Mouse (Mus musculus) ES-E14 (cell line): Measurements from ENCODE around the gene Chd3. TPM values are rescaled to one million over a fixed set of nuclear protein-coding genes. Genes with fewer than 3 reads are reported as not detected.

ENCODE experiments used
- DNase-seq: peaks from one replicate; pipeline ENCODE4 v3.0.0-alpha.2; 2013; ENCODE audit warnings: low read depth, low spot score
- H3K27ac ChIP-seq: 2 replicates; pipeline ENCODE4 v1.5.1; 2012; ENCODE audit warnings: low read depth, mild to moderate bottlenecking, low read length, moderate library complexity, mixed read lengths; ENCODE audit not compliant: poor library complexity, insufficient read depth, severe bottlenecking
- H3K36me3 ChIP-seq: 2 replicates; pipeline ENCODE4 v1.6.1; 2012; ENCODE audit warnings: mild to moderate bottlenecking, low read length, moderate library complexity, mixed read lengths; ENCODE audit not compliant: control insufficient read depth, poor library complexity, insufficient read depth, severe bottlenecking
- H3K4me1 ChIP-seq, 2 experiments: fragments of 150-350 bp in 1 of 2; sonication (generic) in 1 of 2; 2 replicates each; pipeline ENCODE4 v1.6.1; 2012; ENCODE audit warnings: low read length in 2 of 2, mild to moderate bottlenecking in 1 of 2, mixed read lengths in 1 of 2; ENCODE audit not compliant: control insufficient read depth in 2 of 2, insufficient read depth in 2 of 2, poor library complexity in 1 of 2
- H3K4me3 ChIP-seq, 2 experiments: fragments of 150-350 bp in 1 of 2; sonication (generic) in 1 of 2; 2 replicates each; pipeline ENCODE4 v1.5.1; 2012; ENCODE audit warnings: low read length in 2 of 2, low read depth in 1 of 2, mild to moderate bottlenecking in 1 of 2, mixed read lengths in 1 of 2; ENCODE audit not compliant: insufficient read depth in 1 of 2, poor library complexity in 1 of 2, severe bottlenecking in 1 of 2
- H3K9ac ChIP-seq: 2 replicates; pipeline ENCODE4 v1.6.1; 2012; ENCODE audit warnings: low read depth, mild to moderate bottlenecking, low read length, mixed read lengths; ENCODE audit not compliant: poor library complexity, insufficient read depth, severe bottlenecking
- H3K9me3 ChIP-seq: fragments of 150-350 bp; sonication (generic); 2 replicates; pipeline ENCODE4 v1.6.1; 2012; ENCODE audit warnings: low read depth, mild to moderate bottlenecking, low read length; ENCODE audit not compliant: control insufficient read depth, insufficient read depth
- CHD2 ChIP-seq: IDR thresholded peaks from 2 replicates; pipeline ENCODE4 v1.6.1; 2014; ENCODE audit warnings: mild to moderate bottlenecking, low read depth, low read length, inconsistent platforms
- HCFC1 ChIP-seq: IDR thresholded peaks from 2 replicates; pipeline ENCODE4 v1.6.1; 2012; ENCODE audit warnings: low read length, inconsistent platforms, borderline replicate concordance; ENCODE audit not compliant: insufficient read depth
- MAFK ChIP-seq: IDR thresholded peaks from 2 replicates; pipeline ENCODE4 v1.6.1; 2014; ENCODE audit warnings: mild to moderate bottlenecking, low read depth, low read length, inconsistent platforms; ENCODE audit not compliant: insufficient read depth
- ZC3H11A ChIP-seq: IDR thresholded peaks from 2 replicates; pipeline ENCODE4 v1.6.1; 2012; ENCODE audit warnings: low read depth, mild to moderate bottlenecking, inconsistent platforms, low read length, borderline replicate concordance
- ZNF384 ChIP-seq: IDR thresholded peaks from 2 replicates; pipeline ENCODE4 v1.6.1; 2012; ENCODE audit warnings: low read depth, low read length, inconsistent platforms
- in situ Hi-C, 2 experiments: fragments of 600-800 bp; cut with MboI; formaldehyde crosslinking; loops; one replicate each; pipeline ENCODE4 v1.15.1; 2025; ENCODE audit warnings: low sequenced_read_pairs in 2 of 2, inconsistent platforms in 1 of 2; ENCODE audit not compliant: unreplicated experiment in 2 of 2
- total RNA-seq: library from RNA; depleted of rRNA; stranded (reverse); fragments of 300-350 nt; gene quantifications from 2 replicates; pipeline ENCODE4 v1.2.3, GENCODE M21; 2012

Gene Chd3
- total RNA-seq, 1 experiment, result 27.0 TPM

GRCm38 (mm10) chr11:69403691-69404594, 34.7 kb upstream of the Chd3 start:
- H3K9ac ChIP-seq, result peak overlapping the region; percentile 34
- no peaks in the 10 kb centered on the region for H3K9me3 ChIP-seq
- no peak for DNase-seq
- in situ Hi-C loops, result no loop called here
- TF ChIP-seq MAFK, result no peak
- peak overlapping the region; percentile 36 to 38; a peak in 3 of 4 replicates for H3K4me3 ChIP-seq
- H3K4me1 ChIP-seq, result peaks cover 0 to 27% of the 10 kb centered on the region in 2 experiments; a peak in 2 of 4 replicates
- H3K27ac ChIP-seq, result no peak overlapping the region
- H3K36me3 ChIP-seq, result peaks cover 54% of the 10 kb centered on the region

GRCm38 (mm10) chr11:69401987-69402386, 32.8 kb upstream of the Chd3 start:
- DNase-seq, result no peak
- TF ChIP-seq CHD2, result no peak
- TF ChIP-seq ZC3H11A, result no peak
- no peak for TF ChIP-seq MAFK
- TF ChIP-seq HCFC1, result no peak
- TF ChIP-seq ZNF384, result no peak
- H3K36me3 ChIP-seq, result peaks cover 44% of the 10 kb centered on the region
- H3K9ac ChIP-seq, result 0 out of 2 replicates have a peak overlapping the region, but pooled peaks have one; percentile 59
- H3K27ac ChIP-seq, result no peak overlapping the region
- in situ Hi-C loops, result no loop called here
- no peaks in the 10 kb centered on the region for H3K9me3 ChIP-seq
- peaks cover 0 to 22% of the 10 kb centered on the region in 2 experiments; a peak in 2 of 4 replicates for H3K4me1 ChIP-seq
- H3K4me3 ChIP-seq, result no peak overlapping the region

- peak; percentile 88; the same call in 1 of the 2 replicates for TF ChIP-seq ZC3H11A
- 0 out of 2 replicates have a peak, but pooled peaks have one; percentile 60 for TF ChIP-seq ZNF384
- TF ChIP-seq HCFC1, result peak; percentile 54; the same call in 1 of the 2 replicates
- no peak for TF ChIP-seq CHD2
- TF ChIP-seq MAFK, result peak; percentile 47; the same call in 1 of the 2 replicates
- Histone ChIP-seq H3K9ac (peak overlapping the region; percentile 59; the same call in 1 of the 2 replicates), H3K4me3 (peak overlapping the region in 1 of 2 experiments; percentile 34; a peak in 2 of 4 replicates), H3K9me3 (no peaks in the 10 kb centered on the region), H3K36me3 (peaks cover 39% of the 10 kb centered on the region), H3K27ac (no peak overlapping the region), H3K4me1 (peaks cover 0 to 25% of the 10 kb centered on the region in 2 experiments; a peak in 2 of 4 replicates)
- peak; percentile 98 for DNase-seq
- in situ Hi-C loops, result no loop called here
These were observed 32.0 kb upstream of the Chd3 start for GRCm38 (mm10) chr11:69401210-69401637.

DNA sequence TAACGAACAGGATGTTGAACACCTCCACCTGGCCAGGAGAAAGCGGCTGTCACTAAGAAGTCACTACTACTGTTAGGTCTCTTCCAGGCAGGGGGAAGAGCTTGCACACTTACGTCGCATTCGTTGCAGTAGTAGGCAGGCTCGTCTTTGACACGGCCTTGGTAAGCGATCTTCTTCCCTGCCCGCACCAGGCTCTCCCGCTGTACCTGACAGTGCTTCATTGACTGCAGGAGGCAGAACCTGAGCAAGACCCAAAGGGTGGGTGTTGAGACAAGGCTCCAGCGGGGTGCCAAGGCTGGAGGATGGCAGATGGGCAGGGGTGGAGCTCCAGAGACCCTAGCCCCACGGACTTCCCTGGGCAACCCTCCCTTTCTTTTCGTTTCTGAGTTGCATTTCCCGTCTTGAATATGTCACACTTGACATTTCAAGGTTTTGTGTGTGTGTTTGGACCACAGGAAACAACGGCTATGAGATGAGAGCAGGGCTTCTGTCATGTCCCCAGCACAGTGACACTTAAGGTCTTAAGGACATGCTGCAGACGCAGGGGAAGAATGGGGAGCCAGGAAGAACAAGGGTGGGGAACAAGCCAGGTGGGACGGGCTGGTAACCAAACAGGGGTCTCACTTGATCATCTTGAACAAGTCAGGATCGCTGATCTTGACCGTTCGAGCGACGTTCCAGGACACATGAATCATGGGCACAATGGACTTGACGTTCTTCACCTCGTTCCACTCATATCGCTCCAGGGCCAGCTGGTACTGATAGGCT, 31.1 kb upstream of the Chd3 start:
- Histone ChIP-seq H3K9me3 (no peaks in the 10 kb centered on the region), H3K9ac (peak overlapping the region; percentile 64), H3K4me1 (peaks cover 0 to 17% of the 10 kb centered on the region in 2 experiments; a peak in 2 of 4 replicates), H3K36me3 (peaks cover 30% of the 10 kb centered on the region), H3K27ac (no peak overlapping the region), H3K4me3 (peak overlapping the region; percentile 53 to 67)
- DNase-seq, result no peak
- no peak for TF ChIP-seq ZC3H11A
- in situ Hi-C loops, result no loop called here
